Mouse (Mus musculus): ENCODE results near the gene Tstd2. TPM values are rescaled to one million over a fixed set of nuclear protein-coding genes. Genes with fewer than 3 reads are reported as not detected.

Gene Tstd2
- polyA plus RNA-seq, 1 experiment from 2014 or later = 23.4 TPM

DNA sequence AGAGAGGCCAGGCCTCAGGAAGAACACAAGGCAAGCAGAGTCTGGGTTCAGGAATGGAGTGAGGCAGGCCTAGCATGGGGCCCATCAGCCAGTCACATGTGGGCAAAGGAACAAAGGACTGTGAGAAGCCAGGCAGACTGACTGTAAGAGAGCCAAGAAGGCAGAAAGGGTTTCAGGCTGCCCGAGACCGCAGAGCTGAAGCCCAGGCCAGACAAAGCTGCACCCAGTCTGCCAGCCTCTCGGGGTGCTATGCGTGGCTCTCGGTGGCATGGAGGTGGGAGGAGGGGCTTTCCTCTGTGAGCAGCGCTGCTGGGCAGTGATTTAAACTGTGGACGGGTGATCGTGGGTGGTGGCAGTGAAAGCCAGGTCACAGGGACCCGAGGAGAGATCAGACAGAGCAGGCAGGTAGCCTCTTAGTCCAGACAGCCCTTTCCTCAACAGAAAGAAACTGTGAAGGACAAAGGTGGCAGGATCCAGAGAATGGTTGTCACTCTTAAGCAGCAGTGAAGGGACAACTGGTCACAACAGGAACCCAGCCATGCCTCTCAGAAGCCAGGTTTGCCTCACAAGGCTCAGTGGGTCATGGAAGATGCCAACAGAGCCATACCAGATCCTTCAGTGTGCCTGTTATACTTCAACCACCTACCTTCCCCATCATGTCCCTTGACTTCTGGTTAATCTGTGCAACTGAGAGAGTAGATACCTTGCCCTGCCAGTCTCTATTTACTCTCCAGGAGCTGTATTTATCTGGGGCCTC, 53.9 kb downstream of the Tstd2 start:
- peaks cover 7% of the 10 kb centered on the region for H3K4me1 ChIP-seq (ENCODE audit: control insufficient read depth, insufficient read depth, low read length)

DNA sequence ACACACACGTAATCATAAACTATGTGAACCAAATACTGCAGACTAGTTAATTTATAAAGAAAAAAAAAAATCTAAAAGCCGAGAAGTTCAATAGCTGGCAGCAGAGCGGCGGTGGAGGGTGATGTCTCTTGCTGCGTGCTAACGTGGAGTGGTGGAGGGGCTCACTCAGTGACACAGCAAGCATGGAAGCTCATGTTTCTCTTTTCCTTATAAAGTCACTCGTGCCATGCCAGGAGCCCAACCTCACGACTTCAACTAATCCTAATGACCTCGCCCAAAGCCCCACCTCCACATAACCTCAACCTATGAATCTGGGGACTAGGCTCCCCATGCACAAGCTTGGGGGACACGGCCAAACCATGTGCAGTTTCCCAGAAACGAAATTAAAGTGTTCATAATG, 55.9 kb downstream of the Tstd2 start:
- no peaks in the 10 kb centered on the region for H3K9me3 ChIP-seq (replicated peaks; ENCODE audit: control insufficient read depth, low read length)
- 82% methylated on average over 11 of the region's 11 CpGs for WGBS (ENCODE audit: insufficient replicate concordance)

More for the DNA sequence above, 53.9 kb downstream of the Tstd2 start:
- Histone ChIP-seq H3K4me2 (no peak overlapping the region), H3K27ac (ENCODE audit: low read depth, low read length) (0 out of 2 replicates have a peak overlapping the region, but pooled peaks have one; percentile 6), H3K27me3 (ENCODE audit: control insufficient read depth, insufficient read depth, low read length) (no peaks in the 10 kb centered on the region), H3K9ac (ENCODE audit: low read depth, low read length) (no peak overlapping the region), H3K9me3 (replicated peaks; ENCODE audit: control insufficient read depth, low read length) (no peaks in the 10 kb centered on the region), H3K4me3 (ENCODE audit: low read depth, low read length) (no peak overlapping the region), H3K36me3 (ENCODE audit: control insufficient read depth, insufficient read depth, low read length) (peaks cover 18% of the 10 kb centered on the region)
- WGBS (ENCODE audit: insufficient replicate concordance) = 71% methylated on average over 9 of the region's 9 CpGs
- no peak for ATAC-seq (replicated peaks; ENCODE audit: insufficient number of reproducible peaks, low FRiP score, low TSS enrichment)

DNA sequence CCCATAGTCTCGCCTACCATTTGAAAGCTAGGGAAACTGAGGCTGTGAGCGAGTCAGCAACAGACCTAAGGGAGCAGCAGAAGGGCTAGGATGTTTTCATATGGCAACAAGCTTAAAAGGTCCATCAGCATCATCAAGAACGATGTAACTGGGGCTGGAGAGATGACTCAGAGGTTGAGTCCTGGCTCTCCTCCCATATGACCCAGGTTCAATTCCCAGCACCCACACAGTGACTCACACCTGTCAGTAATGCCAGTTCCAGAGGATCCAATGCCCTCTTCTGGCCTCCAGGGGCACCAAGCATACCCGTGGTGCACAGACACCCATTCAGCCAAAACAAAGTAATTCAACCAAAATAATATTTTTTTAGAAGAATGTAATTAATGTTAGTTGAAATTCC, 58.2 kb downstream of the Tstd2 start:
- ATAC-seq (replicated peaks; ENCODE audit: insufficient number of reproducible peaks, low FRiP score, low TSS enrichment) = no peak
- Histone ChIP-seq H3K4me1 (ENCODE audit: control insufficient read depth, insufficient read depth, low read length) (peaks cover 4% of the 10 kb centered on the region), H3K4me2 (no peak overlapping the region), H3K27ac (ENCODE audit: low read depth, low read length) (no peak overlapping the region), H3K9me3 (replicated peaks; ENCODE audit: control insufficient read depth, low read length) (no peaks in the 10 kb centered on the region), H3K9ac (ENCODE audit: low read depth, low read length) (no peak overlapping the region), H3K27me3 (ENCODE audit: control insufficient read depth, insufficient read depth, low read length) (no peaks in the 10 kb centered on the region), H3K4me3 (ENCODE audit: low read depth, low read length) (no peak overlapping the region), H3K36me3 (ENCODE audit: control insufficient read depth, insufficient read depth, low read length) (peaks cover 18% of the 10 kb centered on the region)
- WGBS (ENCODE audit: insufficient replicate concordance) = 87% methylated on average over 4 of the region's 4 CpGs

More for the DNA sequence above, 55.9 kb downstream of the Tstd2 start:
- Histone ChIP-seq H3K36me3 (ENCODE audit: control insufficient read depth, insufficient read depth, low read length) (peaks cover 21% of the 10 kb centered on the region), H3K27me3 (ENCODE audit: control insufficient read depth, insufficient read depth, low read length) (no peaks in the 10 kb centered on the region), H3K27ac (ENCODE audit: low read depth, low read length) (no peak overlapping the region), H3K9ac (ENCODE audit: low read depth, low read length) (no peak overlapping the region), H3K4me1 (ENCODE audit: control insufficient read depth, insufficient read depth, low read length) (peaks cover 7% of the 10 kb centered on the region), H3K4me2 (no peak overlapping the region), H3K4me3 (ENCODE audit: low read depth, low read length) (no peak overlapping the region)
- ATAC-seq (replicated peaks; ENCODE audit: insufficient number of reproducible peaks, low FRiP score, low TSS enrichment) = no peak

DNA sequence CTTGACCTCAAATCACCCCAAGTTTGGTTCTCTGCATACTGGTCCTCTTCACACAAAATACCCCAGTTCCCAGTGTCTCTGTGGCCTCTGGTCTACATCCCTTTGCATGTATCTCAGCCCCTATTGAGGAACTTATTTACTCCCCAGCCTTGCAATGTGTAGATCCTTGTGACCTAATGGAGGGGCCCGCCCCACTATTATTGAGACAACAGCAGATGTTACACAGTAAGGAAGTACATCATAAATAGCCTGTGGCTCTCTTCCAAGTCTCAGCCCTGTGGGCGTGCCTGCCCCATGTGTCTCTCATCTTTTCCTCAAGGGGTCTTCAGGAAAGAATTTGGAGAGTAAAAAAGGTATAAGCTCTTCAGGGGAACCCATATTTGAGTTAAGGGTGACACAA, 61.6 kb downstream of the Tstd2 start:
- ATAC-seq (replicated peaks; ENCODE audit: insufficient number of reproducible peaks, low FRiP score, low TSS enrichment) = no peak
- Histone ChIP-seq H3K4me1 (ENCODE audit: control insufficient read depth, insufficient read depth, low read length) (peaks cover 24% of the 10 kb centered on the region), H3K9me3 (replicated peaks; ENCODE audit: control insufficient read depth, low read length) (no peaks in the 10 kb centered on the region), H3K4me2 (no peak overlapping the region), H3K4me3 (ENCODE audit: low read depth, low read length) (no peak overlapping the region), H3K27me3 (ENCODE audit: control insufficient read depth, insufficient read depth, low read length) (no peaks in the 10 kb centered on the region), H3K9ac (ENCODE audit: low read depth, low read length) (no peak overlapping the region), H3K36me3 (ENCODE audit: control insufficient read depth, insufficient read depth, low read length) (peaks cover 9% of the 10 kb centered on the region), H3K27ac (ENCODE audit: low read depth, low read length) (no peak overlapping the region)
- WGBS (ENCODE audit: insufficient replicate concordance) = 74% methylated on average over 2 of the region's 2 CpGs

DNA sequence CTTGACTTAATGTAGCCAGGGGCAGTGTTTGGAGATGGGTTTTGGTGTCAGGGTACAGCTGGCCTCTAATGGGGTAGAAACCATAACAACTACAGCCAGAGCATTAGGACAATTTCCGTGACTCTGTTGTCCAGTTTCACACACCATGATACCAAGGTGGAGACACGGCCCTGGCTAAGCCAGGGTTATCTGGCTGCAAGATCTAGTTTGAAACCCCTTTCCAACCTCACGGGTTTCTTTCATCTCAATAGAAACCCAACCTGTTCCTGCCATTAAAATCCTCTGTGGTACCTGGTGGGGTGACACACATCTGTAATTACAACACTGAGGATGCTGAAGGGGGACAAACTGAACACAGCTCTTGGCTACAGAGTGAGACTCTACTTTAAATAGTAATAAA, 62.8 kb downstream of the Tstd2 start:
- H3K27me3 ChIP-seq (ENCODE audit: control insufficient read depth, insufficient read depth, low read length) = no peaks in the 10 kb centered on the region
- H3K27ac ChIP-seq (ENCODE audit: low read depth, low read length) = no peak overlapping the region
- peaks cover 24% of the 10 kb centered on the region for H3K4me1 ChIP-seq (ENCODE audit: control insufficient read depth, insufficient read depth, low read length)
- ATAC-seq (replicated peaks; ENCODE audit: insufficient number of reproducible peaks, low FRiP score, low TSS enrichment) = no peak
- H3K9me3 ChIP-seq (replicated peaks; ENCODE audit: control insufficient read depth, low read length) = no peaks in the 10 kb centered on the region
- H3K4me3 ChIP-seq (ENCODE audit: low read depth, low read length) = no peak overlapping the region
- H3K4me2 ChIP-seq = no peak overlapping the region
- H3K9ac ChIP-seq (ENCODE audit: low read depth, low read length) = no peak overlapping the region
- H3K36me3 ChIP-seq (ENCODE audit: control insufficient read depth, insufficient read depth, low read length) = peaks cover 9% of the 10 kb centered on the region
- WGBS (ENCODE audit: insufficient replicate concordance) = 87% methylated on average over 3 of the region's 3 CpGs

DNA sequence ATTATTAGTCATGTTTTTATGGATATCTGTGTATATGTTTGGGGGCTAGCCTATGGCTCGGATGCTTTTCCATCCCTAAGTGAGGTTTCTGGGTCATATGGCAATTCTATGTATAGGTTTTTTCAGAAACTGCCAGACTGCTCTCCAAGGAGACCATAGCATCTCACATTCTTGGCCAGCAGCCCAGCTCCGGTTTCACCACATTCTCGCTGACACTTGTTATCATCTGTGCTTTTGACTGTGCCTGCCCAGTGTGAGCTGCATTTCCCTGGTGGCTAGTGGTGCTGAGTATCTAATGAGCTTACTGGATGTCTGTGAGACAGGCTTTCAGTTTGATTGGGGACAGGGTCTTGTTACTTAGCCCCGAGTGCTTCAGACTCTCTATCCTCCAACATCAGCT, 64.8 kb downstream of the Tstd2 start:
- no peaks in the 10 kb centered on the region for H3K36me3 ChIP-seq (ENCODE audit: control insufficient read depth, insufficient read depth, low read length)
- H3K27me3 ChIP-seq (ENCODE audit: control insufficient read depth, insufficient read depth, low read length) = no peaks in the 10 kb centered on the region
- peaks cover 24% of the 10 kb centered on the region for H3K4me1 ChIP-seq (ENCODE audit: control insufficient read depth, insufficient read depth, low read length)
- no peak overlapping the region for H3K4me3 ChIP-seq (ENCODE audit: low read depth, low read length)
- no peaks in the 10 kb centered on the region for H3K9me3 ChIP-seq (replicated peaks; ENCODE audit: control insufficient read depth, low read length)
- 16% methylated on average over 4 of the region's 4 CpGs for WGBS (ENCODE audit: insufficient replicate concordance)
- peak; percentile 64; the same call in 1 of the 2 replicates for ATAC-seq (replicated peaks; ENCODE audit: insufficient number of reproducible peaks, low FRiP score, low TSS enrichment)
- no peak overlapping the region for H3K9ac ChIP-seq (ENCODE audit: low read depth, low read length)
- no peak overlapping the region for H3K4me2 ChIP-seq
- H3K27ac ChIP-seq (ENCODE audit: low read depth, low read length) = peak overlapping the region; percentile 57

DNA sequence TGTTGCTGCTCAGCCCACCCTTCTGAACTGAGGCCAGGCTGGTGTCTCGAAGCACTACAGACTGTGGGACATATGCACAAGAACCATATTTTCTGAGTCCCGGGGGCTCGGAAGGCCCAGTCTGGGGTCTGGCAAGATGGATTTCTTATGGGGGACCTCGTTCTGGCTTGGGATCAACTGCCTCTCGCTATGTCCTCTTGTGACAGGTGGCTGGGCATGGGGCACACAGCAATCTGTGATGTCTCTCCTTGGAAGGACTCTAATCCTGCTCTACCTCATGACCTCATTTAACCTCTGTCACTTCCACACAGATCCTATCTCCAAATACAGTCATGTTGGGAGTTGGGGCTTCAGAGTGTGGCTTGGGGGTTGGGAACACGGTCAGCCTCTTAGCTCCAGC, 65.9 kb downstream of the Tstd2 start:
- peaks cover 32% of the 10 kb centered on the region for H3K4me1 ChIP-seq (ENCODE audit: control insufficient read depth, insufficient read depth, low read length)
- ATAC-seq (replicated peaks; ENCODE audit: insufficient number of reproducible peaks, low FRiP score, low TSS enrichment) = no peak
- H3K27ac ChIP-seq (ENCODE audit: low read depth, low read length) = peak overlapping the region; percentile 57; the same call in 1 of the 2 replicates
- no peaks in the 10 kb centered on the region for H3K27me3 ChIP-seq (ENCODE audit: control insufficient read depth, insufficient read depth, low read length)
- no peak overlapping the region for H3K9ac ChIP-seq (ENCODE audit: low read depth, low read length)
- no peaks in the 10 kb centered on the region for H3K36me3 ChIP-seq (ENCODE audit: control insufficient read depth, insufficient read depth, low read length)
- H3K4me2 ChIP-seq = no peak overlapping the region
- H3K9me3 ChIP-seq (replicated peaks; ENCODE audit: control insufficient read depth, low read length) = no peaks in the 10 kb centered on the region
- H3K4me3 ChIP-seq (ENCODE audit: low read depth, low read length) = no peak overlapping the region
- WGBS (ENCODE audit: insufficient replicate concordance) = 67% methylated on average over 6 of the region's 6 CpGs

DNA sequence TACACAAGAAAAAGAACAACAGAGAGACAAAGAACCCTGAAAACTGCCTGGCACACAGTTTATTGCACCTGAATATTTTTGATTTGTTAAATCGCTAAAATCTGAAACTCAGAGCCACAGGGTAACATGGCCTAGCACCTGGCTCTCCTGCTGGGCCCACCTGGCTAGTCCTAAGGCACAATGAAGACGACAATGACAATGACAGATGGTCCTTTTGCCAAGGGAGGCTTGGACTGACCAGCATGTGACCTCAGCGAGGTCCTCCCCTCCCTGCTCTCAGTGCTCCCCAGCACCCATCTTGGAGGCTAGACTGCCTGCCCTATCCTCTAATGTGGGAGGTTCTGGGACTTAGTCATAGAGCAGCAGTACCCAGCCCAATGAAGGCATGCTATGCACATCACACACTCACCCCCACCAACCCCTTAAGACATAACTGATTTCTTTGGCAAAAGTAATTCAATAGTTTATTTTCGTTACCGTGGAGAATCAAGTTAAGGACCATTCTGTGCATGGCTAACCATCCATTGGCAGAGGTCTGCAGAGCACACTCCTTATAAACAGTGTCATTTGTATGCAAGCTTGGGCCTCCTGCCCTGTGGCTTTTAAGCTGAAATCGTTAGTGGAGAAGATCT, 68.5 kb downstream of the Tstd2 start:
- H3K36me3 ChIP-seq (ENCODE audit: control insufficient read depth, insufficient read depth, low read length) = no peaks in the 10 kb centered on the region
- H3K9me3 ChIP-seq (replicated peaks; ENCODE audit: control insufficient read depth, low read length) = no peaks in the 10 kb centered on the region
- no peak overlapping the region for H3K4me3 ChIP-seq (ENCODE audit: low read depth, low read length)
- no peak overlapping the region for H3K27ac ChIP-seq (ENCODE audit: low read depth, low read length)
- ATAC-seq (replicated peaks; ENCODE audit: insufficient number of reproducible peaks, low FRiP score, low TSS enrichment) = no peak
- WGBS (ENCODE audit: insufficient replicate concordance) = 83% methylated on average over 6 of the region's 6 CpGs
- peaks cover 43% of the 10 kb centered on the region for H3K4me1 ChIP-seq (ENCODE audit: control insufficient read depth, insufficient read depth, low read length)
- no peak overlapping the region for H3K9ac ChIP-seq (ENCODE audit: low read depth, low read length)
- no peak overlapping the region for H3K4me2 ChIP-seq
- no peaks in the 10 kb centered on the region for H3K27me3 ChIP-seq (ENCODE audit: control insufficient read depth, insufficient read depth, low read length)
